Mouse (Mus musculus) cerebellum, postnatal 14 days (tissue): ENCODE data around the gene Ccdc93.

ENCODE experiments used
- DNase-seq, 2 experiments: peaks; one replicate each; pipeline ENCODE4 v3.0.0; 2021; ENCODE audit warnings: mixed read lengths in 2 of 2

Ccdc93 gene

DNA sequence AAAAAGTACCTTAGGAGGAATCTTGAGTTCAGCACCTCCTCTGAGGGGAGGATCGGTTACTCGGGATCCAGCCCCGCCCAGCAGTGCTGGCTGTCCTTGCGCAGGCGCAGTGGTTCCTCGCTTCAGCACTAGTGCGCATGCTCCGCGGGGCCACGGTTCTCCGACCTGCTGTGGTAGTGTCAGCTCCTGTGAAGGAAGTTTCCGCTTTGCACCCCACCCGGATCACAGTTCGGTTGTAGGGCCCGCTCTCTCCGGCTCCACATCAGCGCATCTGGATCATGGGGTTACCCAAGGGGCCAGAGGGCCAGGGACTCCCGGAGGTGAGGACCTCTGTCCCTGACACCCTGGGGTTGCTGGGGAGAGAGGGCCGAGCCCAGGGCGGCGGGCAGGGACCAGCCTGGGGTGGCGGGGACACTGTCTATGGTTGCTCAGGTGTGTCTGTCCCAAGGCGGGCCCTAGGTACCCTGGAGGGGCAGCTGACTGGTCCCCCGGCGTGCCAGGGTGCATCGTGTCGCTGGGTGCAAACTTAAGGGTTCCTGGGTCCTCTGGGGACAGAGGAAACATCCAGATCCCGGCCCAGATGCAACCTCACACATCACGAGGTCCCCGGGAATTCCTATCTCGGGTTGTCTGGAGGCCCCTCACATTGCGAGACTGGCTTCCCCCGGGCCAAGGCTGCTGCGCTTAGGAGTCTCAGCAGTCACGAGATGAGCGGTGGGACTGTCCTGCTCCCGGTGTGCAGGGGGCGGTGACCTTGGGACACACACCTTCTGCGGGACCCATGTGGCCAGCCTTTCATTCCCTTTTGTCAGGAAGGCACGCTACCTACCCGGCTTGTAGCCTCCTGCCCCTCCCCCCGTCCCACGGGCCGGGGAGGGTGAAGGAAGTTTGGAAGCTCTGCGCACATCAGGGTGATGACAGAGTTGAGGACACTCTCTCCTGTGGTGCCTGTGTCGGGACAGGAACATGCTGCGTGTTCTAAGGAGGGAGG lies at the start of gene Ccdc93:
Gene Ccdc93 (plus strand): TSS at position 112 of the 991 bp plus-strand sequence.
- DNase-seq: peak; percentile 100

DNA sequence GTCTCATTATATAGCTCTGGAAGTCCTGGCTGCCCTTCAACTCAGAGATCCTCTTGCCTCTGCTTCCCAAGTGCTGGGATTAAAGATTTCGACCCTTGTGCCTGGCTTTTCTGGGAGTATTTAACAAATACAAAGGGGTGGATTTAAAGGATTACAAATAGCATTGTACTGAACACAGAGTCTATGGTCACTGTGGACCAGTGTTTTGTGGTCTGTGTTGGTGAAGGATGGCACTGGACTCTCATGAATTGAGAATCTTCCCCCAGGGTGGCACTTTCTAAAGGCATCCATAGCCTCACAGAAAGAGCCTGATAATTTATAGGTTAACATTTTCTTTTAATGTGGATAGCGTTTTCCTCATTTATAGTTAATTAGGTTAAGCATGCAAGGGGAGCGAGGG lies 49.3 kb upstream of the Ccdc93 start:
- no peak for DNase-seq

GRCm38 (mm10) chr1:121388312-121388711 lies 42.5 kb upstream of the Ccdc93 start:
- no peak for DNase-seq

GRCm38 (mm10) chr1:121388732-121389131 lies 42.1 kb upstream of the Ccdc93 start:
- no peak for DNase-seq

DNA sequence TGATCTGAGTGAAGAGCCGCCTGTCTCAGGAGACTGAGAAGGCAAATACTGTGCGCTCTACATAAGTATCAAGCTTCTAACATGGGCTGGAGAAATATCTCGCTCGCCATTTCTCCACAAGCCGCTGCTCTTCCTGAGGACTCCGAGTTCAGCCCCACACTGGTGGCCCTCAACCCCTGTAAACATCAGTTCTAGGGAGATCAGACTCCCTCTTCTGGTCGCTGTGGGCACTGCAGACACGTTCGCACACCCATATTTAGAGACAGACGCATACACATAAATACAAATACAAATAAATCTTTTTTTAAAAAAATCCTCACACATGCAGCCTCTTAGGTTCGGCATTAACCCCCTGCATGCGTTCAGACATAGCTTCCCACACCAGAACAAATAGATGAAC lies 41.3 kb upstream of the Ccdc93 start:
- peak in 1 of 2 experiments; percentile 35 for DNase-seq

- no peak for DNase-seq
These were observed 40.8 kb upstream of the Ccdc93 start for GRCm38 (mm10) chr1:121390003-121390402.

GRCm38 (mm10) chr1:121390421-121390820 lies 40.4 kb upstream of the Ccdc93 start:
- DNase-seq: no peak

DNA sequence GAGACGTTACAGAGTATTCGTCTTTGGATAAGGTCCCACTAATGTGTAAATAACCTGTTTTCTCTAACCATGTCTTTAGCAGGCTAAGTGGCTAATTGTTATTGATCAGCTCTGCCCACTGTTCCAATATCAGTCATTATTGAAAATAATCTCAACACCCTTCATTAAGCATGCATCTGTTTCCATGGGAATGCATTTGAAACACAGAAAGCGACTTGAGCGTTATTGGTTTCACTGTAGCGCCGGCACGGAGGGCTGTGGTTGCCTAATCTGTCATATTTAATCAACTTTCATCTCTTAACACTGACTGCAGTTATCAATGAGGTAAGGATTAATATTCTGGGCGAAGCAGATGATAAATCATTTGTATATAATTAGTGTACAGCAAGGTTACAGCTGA lies 40.0 kb upstream of the Ccdc93 start:
- no peak for DNase-seq

GRCm38 (mm10) chr1:121393117-121393516 lies 37.7 kb upstream of the Ccdc93 start:
- no peak for DNase-seq

DNA sequence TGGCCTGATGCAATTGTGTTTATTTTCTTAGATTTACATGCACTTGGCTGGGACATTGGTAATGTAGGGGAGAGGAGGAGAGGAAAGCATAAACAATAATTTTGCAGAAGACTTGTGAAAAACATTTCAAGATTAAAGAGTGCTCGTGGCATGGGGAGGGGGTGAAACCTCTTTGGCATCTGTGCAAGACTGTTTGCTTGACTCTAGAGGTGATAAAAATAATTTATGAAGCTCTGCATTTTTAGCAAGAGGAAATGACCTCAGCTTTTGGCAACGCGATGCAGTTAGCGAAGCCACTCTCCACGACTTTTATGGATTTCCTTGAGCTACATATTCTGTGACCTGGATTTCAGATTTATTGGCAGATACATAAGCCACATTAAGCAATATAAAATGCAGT lies 36.1 kb upstream of the Ccdc93 start:
- DNase-seq: no peak

GRCm38 (mm10) chr1:121396501-121396900 lies 34.3 kb upstream of the Ccdc93 start:
- DNase-seq: no peak

DNA sequence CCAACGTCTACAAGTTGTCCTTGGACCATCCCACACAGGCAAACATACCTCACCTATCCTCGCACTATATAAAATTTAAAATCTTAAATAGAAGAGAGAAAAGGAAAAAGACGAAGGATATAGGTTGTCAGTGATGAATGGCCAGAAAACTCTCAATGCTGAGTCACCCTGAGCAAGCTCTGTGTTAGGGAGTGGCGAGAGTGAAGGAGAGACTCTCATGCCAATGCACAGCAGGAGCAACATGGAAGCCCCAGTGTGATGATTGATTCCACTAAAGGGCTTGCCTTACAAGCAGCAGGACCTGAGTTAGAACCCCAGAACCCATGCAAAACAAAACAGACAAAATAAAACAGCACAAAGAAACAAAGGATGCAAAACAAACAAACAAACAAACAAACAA lies 32.6 kb upstream of the Ccdc93 start:
- no peak for DNase-seq

DNA sequence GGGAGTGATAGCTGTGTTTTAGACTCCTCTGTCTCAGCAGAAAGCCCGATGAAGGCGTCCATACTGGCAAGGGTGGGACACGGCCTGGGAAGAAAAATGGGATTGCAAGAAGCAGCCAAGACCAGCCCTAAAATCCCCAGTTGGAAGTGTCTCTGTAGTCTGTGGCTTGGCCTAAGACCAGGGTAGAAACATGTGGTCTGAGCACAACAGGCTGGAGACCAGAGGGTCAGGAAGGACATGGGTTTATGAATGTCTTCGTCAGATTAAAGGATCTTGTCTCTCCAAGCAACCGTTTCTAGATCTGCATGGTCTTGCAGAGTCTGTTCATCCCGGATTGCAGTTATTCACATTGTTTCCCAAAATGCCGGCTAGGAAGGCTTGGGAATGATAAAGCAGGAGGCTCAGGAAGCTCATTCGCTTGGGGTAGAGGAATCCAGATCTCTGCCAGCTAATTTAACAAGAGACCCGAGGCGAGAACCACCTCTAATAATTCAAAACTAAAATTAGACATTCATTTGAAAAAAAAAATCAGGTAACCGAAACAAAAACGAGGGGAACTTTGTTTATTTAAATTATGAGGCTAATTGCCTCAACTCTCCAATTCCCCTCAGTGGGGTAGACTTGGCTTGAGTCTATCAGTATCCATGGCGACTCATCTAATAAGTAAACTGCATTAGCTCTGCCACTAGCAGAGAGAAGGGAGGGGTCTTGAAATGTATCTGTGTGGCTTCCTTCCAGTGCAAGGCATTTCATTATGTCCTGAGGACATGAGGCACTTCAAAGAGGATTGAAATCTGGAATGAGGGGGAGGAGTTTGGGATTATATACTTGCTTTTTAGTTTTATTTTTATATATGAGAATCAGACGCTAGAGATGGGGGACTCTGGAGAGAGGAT lies 31.6 kb upstream of the Ccdc93 start:
- no peak for DNase-seq

DNA sequence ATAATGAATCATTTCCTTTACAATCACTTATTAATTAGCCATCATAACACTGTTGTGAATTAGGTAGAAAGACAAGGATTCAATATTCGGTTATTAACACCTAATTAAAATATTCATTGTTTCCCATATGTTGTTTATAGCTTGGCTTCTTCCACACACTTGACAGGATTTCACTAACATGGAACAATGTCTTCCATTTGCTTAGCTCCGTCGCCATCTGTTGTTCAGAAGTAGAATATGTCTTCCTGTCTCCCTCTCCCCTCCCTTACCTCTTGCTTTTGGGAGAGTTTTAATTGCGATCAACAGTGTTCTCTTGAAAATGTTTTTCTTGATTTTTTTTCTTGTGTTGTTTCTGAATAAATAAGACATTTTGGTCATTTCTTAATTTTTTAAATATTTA lies 30.6 kb upstream of the Ccdc93 start:
- peak; percentile 44 to 56 for DNase-seq

GRCm38 (mm10) chr1:121419084-121419483 lies 11.8 kb upstream of the Ccdc93 start:
- peak; percentile 49 to 67 for DNase-seq

GRCm38 (mm10) chr1:121419569-121420265 lies 11.1 kb upstream of the Ccdc93 start:
- no peak for DNase-seq

GRCm38 (mm10) chr1:121430183-121430937 lies 489 bp upstream of the Ccdc93 start:
- DNase-seq: peak; percentile 35 to 39

DNA sequence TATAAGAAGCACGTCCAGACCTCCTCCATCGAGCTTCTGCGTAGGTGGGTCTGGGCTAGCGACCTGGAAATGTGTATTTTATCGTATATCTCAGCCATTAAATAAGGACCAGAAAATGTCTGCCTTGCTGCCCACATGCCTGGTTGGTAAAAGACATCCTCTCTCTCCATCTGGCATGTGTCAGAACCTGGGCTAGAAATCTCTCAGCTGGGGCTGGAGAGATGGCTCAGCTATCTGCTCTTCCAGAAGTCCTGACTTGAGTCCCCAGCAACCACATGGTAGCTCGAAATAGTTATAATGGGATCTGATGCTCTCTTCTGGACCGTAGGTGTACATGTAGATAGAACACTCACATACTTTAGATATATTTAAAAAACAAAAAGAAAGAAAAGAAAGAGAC lies 5.1 kb downstream of the Ccdc93 start:
- no peak for DNase-seq

GRCm38 (mm10) chr1:121440535-121441381 lies 9.9 kb downstream of the Ccdc93 start:
- peak; percentile 75 to 81 for DNase-seq

DNA sequence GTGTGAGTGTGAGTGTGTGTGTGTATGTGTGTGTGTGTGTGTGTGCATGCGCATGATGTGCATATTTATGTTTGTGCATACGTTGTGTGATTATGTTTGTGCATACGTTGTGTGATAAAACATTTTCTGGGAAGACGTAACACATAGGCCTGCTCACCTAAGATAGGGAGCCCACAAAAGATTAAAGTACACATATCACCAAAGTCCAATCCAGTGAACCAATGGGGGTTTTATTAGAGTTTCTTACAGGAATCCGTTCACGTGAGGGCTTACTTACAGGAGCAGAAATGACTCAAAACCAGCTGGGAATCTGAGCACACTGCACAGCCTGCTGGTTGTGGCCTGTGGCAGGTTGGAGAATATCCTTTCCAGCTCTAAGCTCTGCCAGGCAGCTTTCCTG lies 13.3 kb downstream of the Ccdc93 start:
- no peak for DNase-seq

DNA sequence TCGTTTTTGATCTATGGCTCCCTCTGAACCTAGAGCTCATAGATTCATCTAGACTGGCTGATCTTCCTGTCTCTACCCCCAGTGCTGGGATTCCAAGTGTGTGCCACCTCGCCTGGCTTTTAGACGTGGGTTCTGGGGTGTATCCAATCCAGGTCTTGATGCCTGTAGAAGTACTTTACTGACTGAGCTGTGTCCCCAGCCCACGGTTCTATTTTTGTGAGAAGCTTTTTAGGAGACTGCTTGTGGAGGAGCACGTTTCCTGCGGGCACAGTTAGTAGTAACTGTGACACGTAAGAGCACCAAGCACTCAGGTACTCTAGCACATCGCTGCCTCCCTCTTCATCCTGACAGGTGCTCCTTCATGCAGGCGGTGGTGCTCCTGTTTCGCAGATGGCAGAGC lies 16.4 kb downstream of the Ccdc93 start:
- no peak for DNase-seq
